Mouse (Mus musculus): ENCODE measurements around the gene Cdc5l.
"Not testable (repeated sequence)": the region's sequence is repeated elsewhere in the genome, so short reads cannot be mapped to it uniquely, and the experiment has no call there.

The Cdc5l gene

DNA sequence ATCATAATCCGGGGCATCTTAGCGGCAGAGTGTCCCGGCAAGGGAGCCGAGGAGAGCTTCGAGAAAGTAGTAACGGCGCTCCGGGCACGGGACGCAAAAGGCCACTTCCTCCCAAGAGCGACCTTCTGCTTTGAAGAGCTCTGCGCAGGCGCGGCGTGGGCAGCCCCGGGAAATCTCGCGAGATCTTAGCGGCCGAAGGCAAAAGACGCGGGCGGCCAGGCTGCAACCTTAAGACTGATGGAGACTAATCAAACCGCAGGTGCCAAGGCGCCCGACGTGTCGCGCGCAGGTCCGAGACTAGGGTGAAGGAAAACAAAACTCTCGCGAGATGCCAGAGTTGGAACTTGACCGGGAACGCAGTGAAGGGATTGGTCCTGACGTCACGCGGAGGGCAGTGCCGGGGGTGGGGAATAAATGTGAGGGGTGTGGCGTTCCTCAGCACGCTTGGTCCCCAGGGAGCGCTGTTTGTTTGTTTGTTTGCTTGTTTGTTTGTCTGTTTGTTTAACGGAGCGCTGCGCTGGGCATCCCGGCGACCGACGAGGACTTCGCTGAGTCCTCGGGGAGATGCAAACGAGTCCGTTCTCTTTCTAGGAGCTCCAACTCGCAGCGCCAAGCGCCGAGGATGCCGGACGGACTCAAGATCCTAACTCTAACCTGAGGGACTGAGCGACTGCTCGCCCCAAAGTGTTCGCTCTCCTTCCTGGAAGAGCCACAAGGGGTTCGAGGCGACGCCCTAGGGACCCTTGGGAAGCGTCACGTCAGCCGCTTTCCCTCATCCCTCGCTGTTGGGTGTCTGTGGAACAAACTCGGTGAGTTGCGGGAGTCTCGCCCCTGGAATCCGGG lies at the start of gene Cdc5l:
Gene Cdc5l (minus strand): TSS at position 319 of the 843 bp plus-strand sequence.
- DNase-seq (ENCODE audit: low read depth, low spot score), result peak; percentile 99

DNA sequence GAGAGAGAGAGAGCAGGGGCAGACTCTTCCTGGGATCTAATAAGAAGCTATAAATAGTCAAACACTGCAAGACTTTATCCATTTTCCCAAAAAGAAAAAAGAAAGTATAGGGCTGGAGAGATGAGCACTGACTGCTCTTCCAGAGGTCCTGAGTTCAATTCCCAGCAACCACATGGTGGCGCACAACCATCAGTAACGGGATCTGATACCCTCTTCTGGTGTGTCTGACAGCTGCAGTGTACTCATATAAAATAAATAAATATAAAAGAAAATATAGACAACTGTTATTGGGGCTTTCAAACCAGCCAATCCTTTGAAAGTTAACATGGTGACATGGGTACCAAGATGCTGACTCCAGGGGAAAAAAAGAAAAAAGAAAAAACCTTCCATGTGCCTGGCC lies 46.9 kb upstream of the Cdc5l start:
- no peak for DNase-seq (ENCODE audit: low read depth, low spot score)

DNA sequence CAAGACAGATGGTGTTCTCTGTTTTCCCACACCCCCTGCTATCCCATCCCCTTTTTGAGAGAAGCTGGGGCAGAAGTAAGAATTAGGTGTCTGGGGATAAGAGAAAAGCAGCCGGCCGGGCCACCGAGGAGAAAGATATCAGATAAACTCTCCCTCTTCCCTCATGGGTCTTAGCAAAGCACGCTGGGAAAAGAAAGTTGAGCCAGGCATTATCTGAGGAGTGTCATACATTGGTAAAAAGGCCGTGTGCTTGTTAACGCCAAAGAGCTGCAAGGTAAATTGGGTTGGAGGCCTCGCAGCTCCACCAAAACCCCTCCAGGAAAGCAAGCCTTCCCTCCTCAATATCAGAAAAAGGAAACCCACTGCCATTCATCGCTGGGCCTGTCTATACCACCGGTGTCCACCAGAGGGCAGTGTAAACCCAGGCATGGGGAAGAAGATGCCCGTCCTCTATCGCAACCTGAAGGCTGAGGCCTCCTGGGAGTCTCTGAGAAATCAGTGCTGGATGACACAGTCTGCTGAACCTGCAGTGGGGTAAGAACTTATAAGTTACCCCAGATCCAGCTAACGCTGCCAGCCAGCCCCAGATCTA lies 44.8 kb upstream of the Cdc5l start:
- DNase-seq (ENCODE audit: low read depth, low spot score), result peak; percentile 84

DNA sequence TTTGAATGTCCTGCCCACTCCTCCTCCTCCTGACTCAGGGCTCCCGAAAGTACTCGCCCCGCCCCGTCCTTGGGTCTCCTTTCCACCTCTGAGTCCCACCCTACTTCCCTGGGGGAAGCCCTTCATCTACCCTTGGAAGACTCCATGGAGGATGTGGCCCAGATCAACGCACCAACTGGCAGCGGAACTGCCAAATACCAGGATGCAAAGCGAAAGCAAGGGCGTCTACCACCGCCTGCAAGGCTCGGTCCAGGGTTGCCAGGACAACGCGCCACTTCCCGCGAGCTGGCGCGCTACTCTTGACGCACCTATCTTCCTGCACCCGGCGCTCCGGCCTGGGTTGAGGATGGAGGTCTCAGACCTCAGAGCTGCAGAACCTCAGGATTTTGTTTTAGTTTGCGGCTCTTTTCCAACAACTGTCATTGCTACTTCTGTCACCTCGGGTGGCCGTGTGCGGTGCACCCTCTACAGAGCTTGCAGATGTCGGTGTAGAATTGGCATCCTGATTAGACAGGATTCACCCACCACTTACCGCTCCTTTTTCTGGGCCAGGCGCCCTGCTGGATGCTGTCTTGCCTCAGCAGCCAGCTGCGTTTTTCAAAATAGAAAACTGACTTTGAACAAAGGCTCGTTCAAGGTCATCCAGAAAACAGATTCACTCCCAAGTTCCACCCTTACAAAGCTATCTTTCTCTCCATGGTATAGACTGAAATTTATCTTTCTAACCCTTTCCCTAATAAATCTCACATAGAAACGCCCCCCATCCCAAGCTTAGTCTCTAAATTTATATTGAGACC lies 41.3 kb upstream of the Cdc5l start, which contains the start of gene Spats1:
Gene Spats1 (minus strand): TSS at position 747 of the 797 bp plus-strand sequence.
- peak; percentile 64 for DNase-seq (ENCODE audit: low read depth, low spot score)

GRCm38 (mm10) chr17:45474146-45474545 lies 40.6 kb upstream of the Cdc5l start:
- no peak for DNase-seq (ENCODE audit: low read depth, low spot score)

GRCm38 (mm10) chr17:45473667-45474066 lies 40.1 kb upstream of the Cdc5l start:
- no peak for DNase-seq (ENCODE audit: low read depth, low spot score)

GRCm38 (mm10) chr17:45470726-45471125 lies 37.2 kb upstream of the Cdc5l start:
- DNase-seq (ENCODE audit: low read depth, low spot score), result no peak

- no peak for DNase-seq (ENCODE audit: low read depth, low spot score)
Measured at GRCm38 (mm10) chr17:45468302-45468701, 34.8 kb upstream of the Cdc5l start.

DNA sequence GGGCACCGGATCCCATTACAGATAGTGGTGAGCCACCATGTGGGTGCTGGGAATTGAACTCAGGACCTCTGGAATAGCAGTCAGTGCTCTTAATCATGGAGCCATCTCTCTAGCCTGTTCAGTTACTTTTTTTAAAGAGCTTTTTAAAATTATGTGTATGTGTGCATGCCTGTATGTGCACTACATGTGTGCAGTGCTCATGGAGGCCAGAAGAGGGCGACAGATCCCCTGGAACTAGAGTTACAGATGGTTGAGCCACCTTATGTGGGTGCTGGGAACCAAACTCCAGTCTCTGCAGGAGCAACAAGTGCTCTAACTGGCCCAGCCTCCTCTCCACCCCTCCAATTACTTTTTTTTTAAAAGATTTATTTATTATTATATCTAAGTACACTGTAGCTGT lies 33.2 kb upstream of the Cdc5l start:
- DNase-seq (ENCODE audit: low read depth, low spot score), result no peak

DNA sequence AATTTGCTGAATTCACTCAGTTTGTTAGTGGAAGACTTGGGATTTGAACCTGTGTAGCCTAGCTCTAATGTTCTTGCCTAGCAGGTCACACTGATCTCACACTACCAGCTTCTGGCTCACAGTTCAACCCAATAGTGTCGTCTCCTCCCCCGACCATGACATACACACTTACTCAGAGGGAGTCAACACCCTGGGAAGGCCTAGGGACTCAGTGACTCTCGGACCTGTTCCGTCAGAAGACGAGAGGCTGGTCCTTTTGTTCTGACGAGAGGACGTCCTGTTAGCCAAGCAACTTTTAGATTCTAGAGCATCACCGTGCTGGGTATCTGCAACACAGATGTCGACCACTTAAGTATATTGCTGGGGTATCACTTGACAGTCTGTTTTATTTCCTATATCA lies 30.7 kb upstream of the Cdc5l start:
- no peak for DNase-seq (ENCODE audit: low read depth, low spot score)

DNA sequence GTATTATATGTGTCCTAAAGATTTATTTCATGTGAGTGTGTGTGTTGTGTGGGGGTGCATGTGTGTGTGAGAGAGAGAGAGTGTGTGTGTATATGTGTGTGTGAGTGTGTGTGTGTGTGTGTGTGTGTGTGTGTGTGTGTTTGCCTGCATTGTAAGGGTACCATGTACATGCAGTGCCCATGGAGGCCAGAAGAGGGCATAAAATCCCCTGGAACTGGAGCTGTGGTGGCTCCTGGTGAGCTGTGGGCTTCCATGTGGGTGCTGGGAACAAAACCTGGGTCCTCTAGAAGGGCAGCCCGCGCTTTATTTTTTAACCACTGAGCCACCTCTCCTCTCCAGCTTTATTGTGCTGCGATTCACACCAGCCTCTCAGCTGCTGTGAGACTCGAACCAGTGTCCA lies 29.0 kb upstream of the Cdc5l start:
- DNase-seq (ENCODE audit: low read depth, low spot score), result no peak

GRCm38 (mm10) chr17:45459062-45459461 lies 25.5 kb upstream of the Cdc5l start:
- DNase-seq (ENCODE audit: low read depth, low spot score), result no peak

GRCm38 (mm10) chr17:45458516-45458915 lies 25.0 kb upstream of the Cdc5l start:
- no peak for DNase-seq (ENCODE audit: low read depth, low spot score)

DNA sequence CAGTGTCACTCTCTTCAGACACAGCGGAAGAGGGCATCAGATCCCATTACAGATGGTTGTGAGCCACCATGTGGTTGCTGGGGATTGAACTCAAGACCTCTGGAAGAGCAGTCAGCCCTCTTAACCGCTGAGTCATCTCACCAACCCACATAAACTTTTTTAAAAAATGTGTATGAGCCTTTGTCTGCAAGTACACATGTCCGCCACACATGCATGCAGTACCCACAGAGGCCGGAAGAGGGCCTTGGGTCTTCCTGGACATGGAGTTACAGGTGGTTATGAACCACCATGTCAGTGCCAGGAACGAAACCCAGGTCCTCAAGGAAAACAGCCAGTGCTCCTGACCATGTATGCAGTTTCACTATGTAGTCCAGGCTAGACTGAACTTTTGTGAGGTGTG lies 23.9 kb upstream of the Cdc5l start:
- DNase-seq (ENCODE audit: low read depth, low spot score), result peak; percentile 18

DNA sequence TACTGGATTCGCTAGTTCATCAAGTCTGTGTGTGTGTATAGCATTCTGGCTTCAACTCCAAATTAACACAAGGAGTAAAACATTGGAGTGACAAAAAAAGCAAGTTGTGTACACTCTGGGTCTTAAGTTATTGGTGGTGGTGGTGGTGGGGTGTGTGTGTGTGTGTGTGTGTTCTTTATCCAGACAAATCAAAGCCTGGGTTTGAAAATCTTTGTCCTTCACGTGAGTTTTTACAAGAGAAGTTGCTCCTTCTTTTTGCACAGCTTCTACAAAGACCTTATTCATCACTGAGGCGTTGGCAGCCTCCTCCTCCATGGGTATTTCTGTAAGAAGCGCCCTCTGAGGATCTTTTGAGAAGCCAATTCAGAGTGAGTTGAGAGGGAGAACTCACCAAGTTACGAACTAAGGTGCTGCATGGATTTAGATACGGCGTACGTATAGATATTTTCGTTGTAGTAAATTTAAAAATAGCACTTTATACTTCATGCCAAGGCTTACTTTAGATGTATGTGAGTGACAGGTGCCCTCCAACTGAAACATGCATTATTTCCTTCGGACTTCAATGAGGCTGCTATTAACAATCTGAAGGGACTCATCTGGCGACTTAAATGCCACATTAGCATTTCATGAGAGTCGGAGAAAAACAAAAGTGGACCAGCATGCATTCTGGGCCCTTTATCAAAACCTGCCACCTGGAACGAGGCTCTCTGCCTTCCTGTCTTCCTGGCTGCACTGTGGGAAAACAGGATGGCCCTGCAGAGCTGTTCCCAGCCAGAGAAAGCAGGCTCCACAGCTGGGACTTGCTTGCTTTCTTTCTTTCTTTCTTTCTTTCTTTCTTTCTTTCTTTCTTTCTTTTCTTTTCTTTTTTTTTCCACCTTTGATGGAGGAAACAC lies 23.0 kb upstream of the Cdc5l start:
- DNase-seq (ENCODE audit: low read depth, low spot score), result no peak

- not testable (repeated sequence) for DNase-seq (ENCODE audit: low read depth, low spot score)
Measured at GRCm38 (mm10) chr17:45455783-45456182, 22.2 kb upstream of the Cdc5l start.

DNA sequence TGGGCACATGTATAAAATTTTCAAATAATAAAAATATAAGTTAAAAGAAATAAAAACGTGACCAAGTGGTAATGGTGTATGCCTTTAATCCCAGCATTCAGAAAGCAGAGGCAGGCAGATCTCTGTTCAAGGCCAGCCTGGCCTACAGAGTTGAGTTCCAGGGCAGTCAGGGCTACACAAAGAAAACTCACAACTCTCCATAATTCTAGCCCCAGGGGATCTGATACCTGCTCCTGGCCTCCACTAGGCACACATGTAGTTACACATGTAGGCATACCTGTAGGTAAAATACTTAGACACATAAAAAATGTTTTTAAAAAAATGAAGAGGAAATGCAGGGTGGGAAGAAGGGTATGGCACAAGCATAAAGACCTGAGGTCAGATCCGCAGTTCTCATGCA lies 21.3 kb upstream of the Cdc5l start:
- no peak for DNase-seq (ENCODE audit: low read depth, low spot score)

GRCm38 (mm10) chr17:45452271-45452670 lies 18.7 kb upstream of the Cdc5l start:
- no peak for DNase-seq (ENCODE audit: low read depth, low spot score)

DNA sequence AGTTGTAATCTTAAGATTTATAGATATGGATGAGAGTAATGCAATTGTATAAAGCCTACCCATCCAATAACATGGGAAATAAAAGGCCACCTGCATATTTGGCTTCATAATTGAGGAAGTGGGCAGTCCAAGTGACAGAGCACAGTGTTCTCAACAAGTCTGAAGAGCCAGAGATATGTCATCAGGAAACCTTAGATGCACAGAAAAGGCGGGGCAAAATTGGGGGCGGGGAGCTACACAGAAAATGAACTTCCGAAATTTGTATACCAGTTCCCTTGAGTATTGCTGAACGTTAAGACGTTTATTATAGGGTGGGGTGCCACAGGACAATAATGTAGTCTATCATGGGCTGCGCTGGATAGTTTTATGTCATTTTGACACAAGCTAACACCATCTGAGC lies 16.6 kb upstream of the Cdc5l start:
- no peak for DNase-seq (ENCODE audit: low read depth, low spot score)

DNA sequence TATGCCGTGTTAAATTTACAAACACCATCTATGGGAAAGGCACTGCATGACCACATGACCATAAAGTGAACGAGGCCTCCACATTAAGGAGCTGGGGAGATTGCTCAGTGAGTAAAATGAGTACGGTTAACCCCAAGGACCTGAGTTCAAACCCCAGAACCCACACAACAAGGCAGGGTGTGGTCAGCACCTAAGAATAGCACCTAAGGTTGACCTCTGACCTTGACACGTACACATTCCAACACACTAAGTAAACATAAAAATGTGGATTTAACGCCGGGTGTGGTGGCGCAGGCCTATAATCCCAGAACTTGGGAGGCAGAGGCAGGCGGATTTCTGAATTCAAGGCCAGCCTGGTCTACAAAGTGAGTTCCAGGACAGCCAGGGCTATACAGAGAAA lies 16.0 kb upstream of the Cdc5l start:
- no peak for DNase-seq (ENCODE audit: low read depth, low spot score)

DNA sequence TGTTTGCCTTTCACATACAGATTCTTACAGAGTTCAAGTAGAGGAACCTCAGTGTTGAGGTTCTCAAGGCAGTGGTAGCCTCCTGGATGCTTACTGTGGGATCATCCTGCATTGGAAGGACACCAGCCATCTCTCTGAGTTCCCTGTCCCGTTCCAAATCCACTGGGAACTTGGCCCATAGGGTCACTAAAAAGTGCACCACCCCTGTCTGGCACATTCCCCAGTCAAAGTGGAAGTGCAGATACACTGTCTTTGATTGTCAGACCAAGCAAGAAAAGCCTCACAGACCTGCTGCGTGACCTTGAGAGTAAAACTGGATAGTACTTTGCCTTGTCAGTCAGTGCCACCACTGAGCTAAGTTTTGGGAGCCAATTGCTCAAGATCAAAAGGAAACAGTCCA lies 13.5 kb upstream of the Cdc5l start:
- no peak for DNase-seq (ENCODE audit: low read depth, low spot score)

Measured in mesoderm, embryonic 11.5 days (tissue).